8 mouse cellular contexts compared by ENCODE assay signal in genomic region chr9:69357834-69358233, GRCm38 (mm10). TPM values are rescaled to one million over a fixed set of nuclear protein-coding genes. Genes with fewer than 3 reads are reported as not detected.
DNase-seq lines count a peak whose midpoint lies in the region; ATAC-seq and TF ChIP-seq lines count a peak whose summit lies in the region.

No protein-coding gene starts in this region.

- ATAC-seq in hindbrain, embryonic 14.5 days (ENCODE audit: low FRiP score) = no peak

- no peak overlapping the region for H3K4me3 ChIP-seq in cortical plate, adult 2 months (ENCODE audit: insufficient read depth, low read length)
- H3K4me3 ChIP-seq in hindbrain, embryonic 14.5 days (replicated peaks; ENCODE audit: low read length) = no peak overlapping the region

- peak; percentile 18 for DNase-seq in ovary, postnatal 10 days (ENCODE audit: low spot score)
- DNase-seq in ovary, adult 18-20 months (ENCODE audit: low spot score) = no peak
- DNase-seq in adrenal gland, adult (ENCODE audit: inconsistent age in 2 of 2, low spot score in 1 of 2) = peak; percentile 50 to 87
- DNase-seq in hindbrain, embryonic 14.5 days (ENCODE audit: low spot score) = peak; percentile 80
- peak; percentile 42 to 56 for DNase-seq in left cerebral cortex, postnatal 36 days (ENCODE audit: low spot score in 2 of 2)
- peak; percentile 43 for DNase-seq in ovary, postnatal 14 days (ENCODE audit: low spot score)
- peak; percentile 77 for DNase-seq in thymus, postnatal 4 days

- H3K9me3 ChIP-seq in hindbrain, embryonic 14.5 days (ENCODE audit: control insufficient read depth, low read length) = no peaks in the 10 kb centered on the region

- no peak overlapping the region for H3K27ac ChIP-seq in cortical plate, adult 2 months (ENCODE audit: insufficient read depth, low read length)
- H3K27ac ChIP-seq in hindbrain, embryonic 14.5 days = no peak overlapping the region

- WGBS in hindbrain, embryonic 14.5 days = 38% methylated on average over 3 of the region's 3 CpGs

- intact Hi-C loops in left cerebral cortex, postnatal 36 days (cut with DNase I) = loop anchor here (5.0 kb wide), 1 partner anchor 124 kb away; no protein-coding TSS in a partner anchor

- H3K4me2 ChIP-seq in hindbrain, embryonic 14.5 days (replicated peaks) = no peak overlapping the region

- TF ChIP-seq POLR2A in cortical plate, adult 2 months (IDR thresholded peaks at IDR 0.05; ENCODE audit: extremely low read depth, insufficient read depth, low read length) = no peak

- no peaks in the 10 kb centered on the region for H3K27me3 ChIP-seq in hindbrain, embryonic 14.5 days (ENCODE audit: control insufficient read depth, insufficient read depth, low read length)

- no peaks in the 10 kb centered on the region for H3K36me3 ChIP-seq in hindbrain, embryonic 14.5 days (replicated peaks; ENCODE audit: control insufficient read depth, insufficient read depth)

- no peaks in the 10 kb centered on the region for H3K4me1 ChIP-seq in cortical plate, adult 2 months (ENCODE audit: control insufficient read depth, insufficient read depth, low read length)
- peaks cover 10% of the 10 kb centered on the region; the same call in 1 of the 2 replicates for H3K4me1 ChIP-seq in hindbrain, embryonic 14.5 days (replicated peaks; ENCODE audit: control insufficient read depth, insufficient read depth, low read length)

- H3K9ac ChIP-seq in hindbrain, embryonic 14.5 days = no peak overlapping the region

- peak; percentile 84 for TF ChIP-seq CTCF in cortical plate, adult 2 months (IDR thresholded peaks at IDR 0.05; ENCODE audit: extremely low read depth, insufficient read depth, low read length)

RNA-seq across cellular contexts. Expression of gene Ice2, which starts 39.9 kb away (rescaled TPM):
- polyA plus RNA-seq in cortical plate, adult 2 months (2012; rRNA removed) = 7.6 TPM in 2 replicates
- 10.4 and 12.5 TPM in 2 replicates for polyA plus RNA-seq in hindbrain, embryonic 14.5 days (2014; fragmentation: Nextera tagmentation; extraction: Ambion mirVana)
- total RNA-seq in left cerebral cortex, postnatal 36 days (2021) = 10 to 100 TPM in 1 of 2 experiments, 1 to 10 TPM in 1; 8.7 to 12.0 TPM
